Mouse (Mus musculus): Measurements from ENCODE around the gene Msh4.

DNA sequence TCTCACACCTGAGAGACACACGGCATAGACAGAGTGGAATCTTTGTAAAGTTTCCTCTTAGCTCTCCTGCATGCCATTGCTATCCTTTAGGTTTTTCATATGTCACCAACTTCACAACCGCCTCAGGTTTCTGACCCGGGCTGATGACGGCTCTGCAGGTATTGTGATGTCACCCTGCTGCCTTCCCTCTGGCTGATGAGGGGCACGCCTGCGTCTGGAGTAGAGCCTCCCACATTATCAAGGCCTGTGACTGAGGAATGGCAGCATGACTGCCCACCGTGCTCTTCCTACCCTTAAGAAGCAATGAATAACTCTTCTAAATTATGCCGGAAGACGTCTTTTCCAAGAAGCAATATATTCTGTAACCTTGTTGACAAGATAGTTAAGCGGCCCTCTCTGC, 61.9 kb downstream of the Msh4 start, which contains the start of gene Asb17:
- TF ChIP-seq GATA1 (IDR thresholded peaks at IDR 0.05; ENCODE audit: low read length) = no peak
- TF ChIP-seq TAL1 (IDR thresholded peaks at IDR 0.05; ENCODE audit: low read length) = no peak

All from erythroblast, embryonic 14.5 days (primary cell).